Mouse (Mus musculus): ENCODE results near the gene Rassf6.

GRCm38 (mm10) chr5:90562880-90563279 is 77.6 kb downstream of the Rassf6 start:
- no peak for TF ChIP-seq CTCF (IDR thresholded peaks at IDR 0.05; ENCODE audit: low read depth)
- no peak for TF ChIP-seq EP300 (IDR thresholded peaks at IDR 0.05; ENCODE audit: low read depth)
